Mouse (Mus musculus): ENCODE results near the gene Ddah2.

Ddah2 gene

GRCm38 (mm10) chr17:35050126-35050750 lies 8.6 kb upstream of the Ddah2 start:
- no peak for DNase-seq (ENCODE audit: low read depth)

- peak; percentile 90 for DNase-seq (ENCODE audit: low read depth)
These were observed 7.4 kb upstream of the Ddah2 start for GRCm38 (mm10) chr17:35051156-35052086.

- DNase-seq (ENCODE audit: low read depth) = no peak
These were observed 6.5 kb upstream of the Ddah2 start for GRCm38 (mm10) chr17:35052271-35052798.

- no peak for DNase-seq (ENCODE audit: low read depth)
These were observed 2.9 kb upstream of the Ddah2 start for GRCm38 (mm10) chr17:35055691-35056495.

GRCm38 (mm10) chr17:35057090-35057489 lies 1.7 kb upstream of the Ddah2 start:
- DNase-seq (ENCODE audit: low read depth) = no peak

- no peak for DNase-seq (ENCODE audit: low read depth)
These were observed 519 bp upstream of the Ddah2 start for GRCm38 (mm10) chr17:35058316-35058715.

- no peak for DNase-seq (ENCODE audit: low read depth)
These were observed 1.2 kb downstream of the Ddah2 start for GRCm38 (mm10) chr17:35060071-35060470.

GRCm38 (mm10) chr17:35060737-35061297 lies 2.0 kb downstream of the Ddah2 start:
- DNase-seq (ENCODE audit: low read depth) = no peak

GRCm38 (mm10) chr17:35061299-35061698 lies 2.5 kb downstream of the Ddah2 start:
- no peak for DNase-seq (ENCODE audit: low read depth)

GRCm38 (mm10) chr17:35063466-35063865 lies 4.6 kb downstream of the Ddah2 start:
- no peak for DNase-seq (ENCODE audit: low read depth)

GRCm38 (mm10) chr17:35064378-35064877 lies 5.6 kb downstream of the Ddah2 start:
- no peak for DNase-seq (ENCODE audit: low read depth)

GRCm38 (mm10) chr17:35064951-35065947 lies 6.4 kb downstream of the Ddah2 start, which contains the start of gene Ly6g6c:
Gene Ly6g6c, plus strand, starts transcription at chr17:35065388.
- no peak for DNase-seq (ENCODE audit: low read depth)

GRCm38 (mm10) chr17:35066084-35066483 lies 7.2 kb downstream of the Ddah2 start, which contains the start of gene Mpig6b:
Gene Mpig6b, minus strand, starts transcription at chr17:35066184.
- DNase-seq (ENCODE audit: low read depth) = no peak

GRCm38 (mm10) chr17:35068213-35068914 lies 9.5 kb downstream of the Ddah2 start:
- DNase-seq (ENCODE audit: low read depth) = no peak

- no peak for DNase-seq (ENCODE audit: low read depth)
These were observed 11.9 kb downstream of the Ddah2 start for GRCm38 (mm10) chr17:35070556-35071229.

- no peak for DNase-seq (ENCODE audit: low read depth)
These were observed 12.6 kb downstream of the Ddah2 start for GRCm38 (mm10) chr17:35071454-35071853.

GRCm38 (mm10) chr17:35074097-35074496 lies 15.3 kb downstream of the Ddah2 start:
- DNase-seq (ENCODE audit: low read depth) = no peak

- no peak for DNase-seq (ENCODE audit: low read depth)
These were observed 17.8 kb downstream of the Ddah2 start, which contains the start of gene Ly6g6e for GRCm38 (mm10) chr17:35076507-35077176. Gene Ly6g6e, plus strand, starts transcription at chr17:35076902.

Measured in c-Kit-positive CD71-negative TER-119-negative erythroid progenitor cells, embryonic 14.5 days (primary cell).